Mouse (Mus musculus): ENCODE results near the gene Fcrl6.

GRCm38 (mm10) chr1:172548501-172548900 lies 53.9 kb downstream of the Fcrl6 start:
- TF ChIP-seq POLR2A (IDR thresholded peaks at IDR 0.05; ENCODE audit: borderline replicate concordance, control insufficient read depth, low read depth, low read length) (no peak), CTCF (IDR thresholded peaks at IDR 0.05; ENCODE audit: control insufficient read depth, insufficient read depth, low read length) (no peak)

Data from bone marrow, adult 2 months (tissue).